In the genomic region with DNA sequence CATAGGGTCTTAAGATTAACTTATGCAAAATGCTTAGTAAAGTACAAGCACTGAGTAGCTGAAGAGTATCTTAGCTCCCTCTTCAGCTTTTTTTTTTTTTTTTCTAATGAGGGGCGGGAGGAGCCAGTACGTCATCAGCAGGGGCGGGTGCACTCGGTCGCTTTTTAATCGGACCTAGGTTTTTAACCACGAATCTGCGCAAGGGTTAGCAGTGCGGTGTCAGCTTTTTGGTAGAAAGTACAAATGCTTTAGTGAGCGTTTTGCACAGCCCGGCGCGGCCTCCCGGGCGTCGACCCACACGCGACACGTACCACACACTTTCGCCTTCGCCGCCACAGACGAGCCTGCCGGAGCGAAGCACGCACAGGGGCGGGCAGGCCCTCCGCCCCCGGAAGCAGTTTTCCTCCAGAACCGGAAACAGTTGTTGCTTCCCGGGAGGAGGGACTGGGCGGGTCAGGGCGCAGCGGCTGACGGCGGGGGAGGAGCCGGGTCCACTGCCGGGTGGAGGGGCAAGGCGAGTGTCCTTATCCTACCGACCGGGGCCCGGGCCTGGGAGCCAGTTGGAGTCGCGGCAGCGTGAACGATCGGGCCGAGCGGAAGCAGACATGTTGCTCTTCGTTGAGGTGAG, we compare ENCODE assay signal across 8 mouse cellular contexts. TPM values are rescaled to one million over a fixed set of nuclear protein-coding genes. Genes with fewer than 3 reads are reported as not detected.
DNase-seq lines count a peak whose midpoint lies in the region; ATAC-seq and TF ChIP-seq lines count a peak whose summit lies in the region.

No protein-coding gene starts in this region.

- peak overlapping the region; percentile 80 for H3K4me2 ChIP-seq in heart, embryonic 12.5 days
- peak overlapping the region; percentile 61 for H3K4me2 ChIP-seq in kidney, postnatal 0 days (ENCODE audit: low read length)
- H3K4me2 ChIP-seq in liver, embryonic 11.5 days: peak overlapping the region; percentile 83
- H3K4me2 ChIP-seq in stomach, embryonic 14.5 days (replicated peaks; ENCODE audit: low read depth, low read length): peak overlapping the region; percentile 52

- H3K9me3 ChIP-seq in heart, embryonic 12.5 days (replicated peaks): no peaks in the 10 kb centered on the region
- H3K9me3 ChIP-seq in kidney, postnatal 0 days (replicated peaks; ENCODE audit: low read length): no peaks in the 10 kb centered on the region
- no peaks in the 10 kb centered on the region for H3K9me3 ChIP-seq in liver, embryonic 11.5 days (ENCODE audit: control insufficient read depth, low read length)
- no peaks in the 10 kb centered on the region for H3K9me3 ChIP-seq in stomach, embryonic 14.5 days (ENCODE audit: control insufficient read depth, low read depth, low read length)

- H3K27me3 ChIP-seq in heart, embryonic 12.5 days (replicated peaks): no peaks in the 10 kb centered on the region
- H3K27me3 ChIP-seq in kidney, postnatal 0 days (ENCODE audit: insufficient read depth, low read length): no peaks in the 10 kb centered on the region
- no peaks in the 10 kb centered on the region for H3K27me3 ChIP-seq in liver, embryonic 11.5 days (replicated peaks; ENCODE audit: control insufficient read depth, insufficient read depth, low read length)
- H3K27me3 ChIP-seq in stomach, embryonic 14.5 days (ENCODE audit: control insufficient read depth, insufficient read depth, low read length): no peaks in the 10 kb centered on the region

- H3K4me1 ChIP-seq in heart, embryonic 12.5 days (replicated peaks): peaks cover 10% of the 10 kb centered on the region; the same call in 1 of the 2 replicates
- no peaks in the 10 kb centered on the region for H3K4me1 ChIP-seq in kidney, postnatal 0 days (replicated peaks; ENCODE audit: insufficient read depth, low read length)
- peaks cover 3% of the 10 kb centered on the region; the same call in 1 of the 2 replicates for H3K4me1 ChIP-seq in liver, embryonic 11.5 days (replicated peaks; ENCODE audit: control insufficient read depth, insufficient read depth, low read length)
- H3K4me1 ChIP-seq in stomach, embryonic 14.5 days (ENCODE audit: control insufficient read depth, insufficient read depth, low read length): peaks cover 2% of the 10 kb centered on the region; the same call in 1 of the 2 replicates

- peak; percentile 98 for ATAC-seq in erythroblast, adult 5-6 weeks (replicated peaks; ENCODE audit: low FRiP score, poor library complexity, severe bottlenecking)
- ATAC-seq in heart, embryonic 12.5 days (ENCODE audit: insufficient number of reproducible peaks, low FRiP score): peak; percentile 97
- ATAC-seq in kidney, postnatal 0 days (replicated peaks; ENCODE audit: low FRiP score, low read depth): peak; percentile 96
- ATAC-seq in liver, embryonic 11.5 days (replicated peaks; ENCODE audit: low FRiP score): peak; percentile 96
- peak; percentile 98 for ATAC-seq in stomach, embryonic 14.5 days (ENCODE audit: insufficient number of reproducible peaks, insufficient read depth, low FRiP score, low read depth)

- peak overlapping the region; percentile 74 for H3K4me3 ChIP-seq in heart, embryonic 12.5 days
- peak overlapping the region; percentile 73 for H3K4me3 ChIP-seq in kidney, postnatal 0 days (replicated peaks; ENCODE audit: low read depth, low read length)
- peak overlapping the region; percentile 96 for H3K4me3 ChIP-seq in liver, embryonic 11.5 days (ENCODE audit: low read depth, low read length)
- H3K4me3 ChIP-seq in stomach, embryonic 14.5 days (ENCODE audit: low read depth, low read length): peak overlapping the region; percentile 93

- peak overlapping the region; percentile 97 for H3K27ac ChIP-seq in heart, embryonic 12.5 days (ENCODE audit: poor library complexity, severe bottlenecking)
- peak overlapping the region; percentile 97 for H3K27ac ChIP-seq in kidney, postnatal 0 days
- peak overlapping the region; percentile 98 for H3K27ac ChIP-seq in liver, embryonic 11.5 days (ENCODE audit: low read depth, low read length)
- H3K27ac ChIP-seq in stomach, embryonic 14.5 days (ENCODE audit: low read length): peak overlapping the region; percentile 98

- peak; percentile 96 for DNase-seq in B cell, adult 2 months
- DNase-seq in brain, adult 2 months (ENCODE audit: low read depth, low spot score): peak; percentile 98
- peak; percentile 99 for DNase-seq in kidney, postnatal 0 days (ENCODE audit: low spot score)
- peak; percentile 98 for DNase-seq in liver, embryonic 11.5 days (ENCODE audit: low spot score)
- peak; percentile 95 for DNase-seq in naive thymus-derived CD4-positive, alpha-beta T cell, adult 2 months (ENCODE audit: low read depth)

- no peaks in the 10 kb centered on the region for H3K36me3 ChIP-seq in heart, embryonic 12.5 days
- H3K36me3 ChIP-seq in kidney, postnatal 0 days (ENCODE audit: insufficient read depth, low read length): no peaks in the 10 kb centered on the region
- no peaks in the 10 kb centered on the region; the same call in 1 of the 2 replicates for H3K36me3 ChIP-seq in liver, embryonic 11.5 days (ENCODE audit: control insufficient read depth, insufficient read depth, low read length)
- H3K36me3 ChIP-seq in stomach, embryonic 14.5 days (ENCODE audit: control insufficient read depth, insufficient read depth, low read length): no peaks in the 10 kb centered on the region

- peak overlapping the region; percentile 86 for H3K9ac ChIP-seq in heart, embryonic 12.5 days
- peak overlapping the region; percentile 85 for H3K9ac ChIP-seq in kidney, postnatal 0 days (ENCODE audit: low read depth, low read length)
- H3K9ac ChIP-seq in liver, embryonic 11.5 days (ENCODE audit: low read depth, low read length): peak overlapping the region; percentile 97
- peak overlapping the region; percentile 87 for H3K9ac ChIP-seq in stomach, embryonic 14.5 days (replicated peaks; ENCODE audit: low read depth, low read length)

- TF ChIP-seq CTCF in kidney, postnatal 0 days (IDR thresholded peaks at IDR 0.05; ENCODE audit: low read depth): no peak

- WGBS in heart, embryonic 12.5 days: 0% methylated on average over 50 of the region's 50 CpGs
- under 1% methylated on average over 45 of the region's 50 CpGs for WGBS in kidney, postnatal 0 days
- under 1% methylated on average over 50 of the region's 50 CpGs for WGBS in liver, embryonic 11.5 days
- under 1% methylated on average over 50 of the region's 50 CpGs for WGBS in stomach, embryonic 14.5 days

RNA-seq across cellular contexts. Expression of a gene that starts 2.6 kb away (rescaled TPM):
- total RNA-seq in erythroblast, adult 5-6 weeks (2015; ENCODE audit: low replicate concordance): 21.3 and 34.0 TPM in 2 replicates
- 15.3 and 17.3 TPM in 2 replicates for total RNA-seq in erythroblast, adult 5-6 weeks (2017; ENCODE audit: low replicate concordance)
- 38.0 and 40.7 TPM in 2 replicates for polyA plus RNA-seq in heart, embryonic 12.5 days (2016; fragmentation: Nextera tagmentation; extraction: Ambion mirVana)
- polyA plus RNA-seq in kidney, postnatal 0 days (2015; fragmentation: Nextera tagmentation; extraction: Ambion mirVana): 35.4 and 36.0 TPM in 2 replicates
- 52.0 and 57.0 TPM in 2 replicates for polyA plus RNA-seq in liver, embryonic 11.5 days (2014; fragmentation: Nextera tagmentation; extraction: Ambion mirVana)
- 44.8 and 47.7 TPM in 2 replicates for polyA plus RNA-seq in stomach, embryonic 14.5 days (2014; fragmentation: Nextera tagmentation; extraction: Ambion mirVana)

RNA-seq across cellular contexts. Expression of a gene that starts 5.6 kb away (rescaled TPM):
- total RNA-seq in erythroblast, adult 5-6 weeks (2015; ENCODE audit: low replicate concordance): not detected in 2 replicates
- total RNA-seq in erythroblast, adult 5-6 weeks (2017; ENCODE audit: low replicate concordance): not detected in 2 replicates
- not detected in 2 replicates for polyA plus RNA-seq in heart, embryonic 12.5 days (2016; fragmentation: Nextera tagmentation; extraction: Ambion mirVana)
- polyA plus RNA-seq in kidney, postnatal 0 days (2015; fragmentation: Nextera tagmentation; extraction: Ambion mirVana): 0.03 TPM in 1 of 2 replicates, not detected in the other
- polyA plus RNA-seq in liver, embryonic 11.5 days (2014; fragmentation: Nextera tagmentation; extraction: Ambion mirVana): not detected in 2 replicates
- polyA plus RNA-seq in stomach, embryonic 14.5 days (2014; fragmentation: Nextera tagmentation; extraction: Ambion mirVana): not detected in 2 replicates

Comparison
In these comparisons a context has a peak if more than half of its experiments do, and no peak if none do; other contexts are left out.
1. Peak in every context shown above with its lines: DNase-seq, ATAC-seq, H3K4me3 ChIP-seq and H3K27ac ChIP-seq.